Mouse (Mus musculus): Measurements from ENCODE around the gene Herc2. TPM values are rescaled to one million over a fixed set of nuclear protein-coding genes. Genes with fewer than 3 reads are reported as not detected.

The Herc2 gene
- polyA plus RNA-seq, 1 experiment from 2014 or later, result 41.3 TPM

- Histone ChIP-seq H3K4me2 (no peak overlapping the region), H3K27me3 (no peaks in the 10 kb centered on the region), H3K9me3 (no peaks in the 10 kb centered on the region), H3K36me3 (no peaks in the 10 kb centered on the region), H3K27ac (replicated peaks) (no peak overlapping the region), H3K4me1 (replicated peaks) (peaks cover 9% of the 10 kb centered on the region), H3K9ac (no peak overlapping the region), H3K4me3 (no peak overlapping the region)
- 90% methylated on average over 3 of the region's 3 CpGs for WGBS
- no peak for ATAC-seq (ENCODE audit: low read depth)
Observed at GRCm38 (mm10) chr7:56023586-56023985, 26.4 kb upstream of the Herc2 start.

- ATAC-seq (ENCODE audit: low read depth), result no peak
- Histone ChIP-seq H3K4me2 (no peak overlapping the region), H3K9me3 (no peaks in the 10 kb centered on the region), H3K36me3 (no peaks in the 10 kb centered on the region), H3K4me3 (no peak overlapping the region), H3K27me3 (no peaks in the 10 kb centered on the region), H3K27ac (replicated peaks) (no peak overlapping the region), H3K4me1 (replicated peaks) (no peaks in the 10 kb centered on the region), H3K9ac (no peak overlapping the region)
- 13% methylated on average over 5 of the region's 5 CpGs for WGBS
Observed at GRCm38 (mm10) chr7:56042353-56042752, 7.6 kb upstream of the Herc2 start.

- WGBS, result 69% methylated on average over 4 of the region's 4 CpGs
- Histone ChIP-seq H3K9ac (no peak overlapping the region), H3K4me1 (replicated peaks) (peaks cover under 1% of the 10 kb centered on the region; the same call in 1 of the 2 replicates), H3K9me3 (no peaks in the 10 kb centered on the region), H3K27ac (replicated peaks) (no peak overlapping the region), H3K4me3 (no peak overlapping the region), H3K27me3 (no peaks in the 10 kb centered on the region), H3K36me3 (no peaks in the 10 kb centered on the region), H3K4me2 (no peak overlapping the region)
- ATAC-seq (ENCODE audit: low read depth), result no peak
Observed at GRCm38 (mm10) chr7:56043577-56044266, 6.3 kb upstream of the Herc2 start.

GRCm38 (mm10) chr7:56044267-56044629, 5.7 kb upstream of the Herc2 start:
- Histone ChIP-seq H3K36me3 (no peaks in the 10 kb centered on the region), H3K4me1 (replicated peaks) (peaks cover 6% of the 10 kb centered on the region), H3K9me3 (no peaks in the 10 kb centered on the region), H3K9ac (no peak overlapping the region), H3K4me3 (no peak overlapping the region), H3K4me2 (no peak overlapping the region), H3K27ac (replicated peaks) (no peak overlapping the region), H3K27me3 (no peaks in the 10 kb centered on the region)
- WGBS, result 84% methylated on average over 3 of the region's 3 CpGs
- no peak for ATAC-seq (ENCODE audit: low read depth)

- no peaks in the 10 kb centered on the region for H3K9me3 ChIP-seq
- no peaks in the 10 kb centered on the region for H3K36me3 ChIP-seq
- ATAC-seq (ENCODE audit: low read depth), result no peak
- 94% methylated on average over 1 of the region's 1 CpGs for WGBS
- no peak overlapping the region for H3K4me3 ChIP-seq
- no peak overlapping the region for H3K9ac ChIP-seq
- H3K4me2 ChIP-seq, result no peak overlapping the region
- H3K27me3 ChIP-seq, result no peaks in the 10 kb centered on the region
- no peak overlapping the region for H3K27ac ChIP-seq (replicated peaks)
- H3K4me1 ChIP-seq (replicated peaks), result peaks cover 22% of the 10 kb centered on the region
Observed at GRCm38 (mm10) chr7:56047178-56047577, 2.8 kb upstream of the Herc2 start.

DNA sequence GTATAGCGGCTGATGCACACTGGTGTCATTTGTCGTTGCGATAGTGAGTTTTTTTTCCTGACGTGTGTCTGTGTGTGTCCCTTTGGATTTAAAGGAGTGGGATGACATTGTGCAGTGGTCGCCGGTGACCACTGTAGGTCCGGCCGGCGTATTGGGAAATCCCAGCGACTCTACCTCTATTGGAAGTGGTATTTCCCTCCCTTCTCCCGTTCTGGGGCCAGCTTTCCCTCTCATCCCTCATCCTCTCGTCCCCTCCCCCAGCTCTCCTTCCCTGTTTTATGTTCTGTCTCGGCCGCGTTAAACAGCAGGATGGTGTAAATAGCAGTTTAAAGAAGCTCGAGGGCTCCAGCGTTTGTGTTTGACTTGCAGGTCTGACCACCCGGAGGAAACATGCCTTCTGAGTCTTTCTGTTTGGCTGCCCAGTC, 503 bp downstream of the Herc2 start:
- Histone ChIP-seq H3K4me1 (replicated peaks) (peaks cover 31% of the 10 kb centered on the region), H3K27ac (replicated peaks) (peak overlapping the region; percentile 94), H3K36me3 (no peaks in the 10 kb centered on the region), H3K9ac (peak overlapping the region; percentile 87), H3K27me3 (no peaks in the 10 kb centered on the region), H3K4me2 (peak overlapping the region; percentile 80), H3K9me3 (no peaks in the 10 kb centered on the region), H3K4me3 (peak overlapping the region; percentile 87)
- WGBS, result under 1% methylated on average over 18 of the region's 18 CpGs
- peak; percentile 64 for ATAC-seq (ENCODE audit: low read depth)

- Histone ChIP-seq H3K9ac (no peak overlapping the region), H3K36me3 (peaks cover 14% of the 10 kb centered on the region), H3K4me3 (no peak overlapping the region), H3K4me2 (no peak overlapping the region), H3K4me1 (replicated peaks) (peaks cover 31% of the 10 kb centered on the region), H3K27ac (replicated peaks) (no peak overlapping the region), H3K9me3 (no peaks in the 10 kb centered on the region), H3K27me3 (no peaks in the 10 kb centered on the region)
- no peak for ATAC-seq (ENCODE audit: low read depth)
Observed at GRCm38 (mm10) chr7:56052996-56053395, 3.0 kb downstream of the Herc2 start.

- WGBS, result 87% methylated on average over 3 of the region's 3 CpGs
- H3K4me1 ChIP-seq (replicated peaks), result peaks cover 24% of the 10 kb centered on the region
- H3K27ac ChIP-seq (replicated peaks), result no peak overlapping the region
- ATAC-seq (ENCODE audit: low read depth), result no peak
- H3K9me3 ChIP-seq, result no peaks in the 10 kb centered on the region
- no peak overlapping the region for H3K4me2 ChIP-seq
- no peak overlapping the region for H3K9ac ChIP-seq
- peaks cover 21% of the 10 kb centered on the region for H3K36me3 ChIP-seq
- no peak overlapping the region for H3K4me3 ChIP-seq
- H3K27me3 ChIP-seq, result no peaks in the 10 kb centered on the region
Observed at GRCm38 (mm10) chr7:56055338-56055737, 5.3 kb downstream of the Herc2 start.

GRCm38 (mm10) chr7:56064876-56065275, 14.9 kb downstream of the Herc2 start:
- WGBS, result 85% methylated on average over 1 of the region's 1 CpGs
- ATAC-seq (ENCODE audit: low read depth), result no peak

DNA sequence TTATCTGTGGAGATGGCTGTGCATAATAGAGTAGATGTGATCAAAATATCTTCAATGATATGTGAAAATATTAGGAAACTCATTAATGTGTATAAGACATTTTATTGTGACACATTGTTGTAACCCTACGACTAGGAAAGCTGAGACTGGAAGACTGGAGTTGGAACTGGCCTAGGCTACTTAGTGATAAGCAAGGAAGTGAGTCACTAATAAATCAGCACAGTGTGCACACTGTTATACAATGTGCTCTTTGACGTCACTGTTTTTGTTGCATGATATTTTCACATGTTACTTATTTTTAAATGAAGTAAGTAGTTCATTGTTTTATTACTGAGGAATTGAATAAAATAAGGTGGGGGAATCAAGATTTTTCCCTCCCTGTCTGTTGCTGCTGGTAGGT, 16.1 kb downstream of the Herc2 start:
- Histone ChIP-seq H3K36me3 (peaks cover 13% of the 10 kb centered on the region), H3K9me3 (no peaks in the 10 kb centered on the region), H3K9ac (no peak overlapping the region), H3K27ac (replicated peaks) (no peak overlapping the region), H3K4me3 (no peak overlapping the region), H3K4me1 (replicated peaks) (no peaks in the 10 kb centered on the region), H3K27me3 (no peaks in the 10 kb centered on the region), H3K4me2 (no peak overlapping the region)
- WGBS, result 81% methylated on average over 2 of the region's 2 CpGs
- ATAC-seq (ENCODE audit: low read depth), result no peak

More at GRCm38 (mm10) chr7:56064876-56065275, 14.9 kb downstream of the Herc2 start:
- Histone ChIP-seq H3K9me3 (no peaks in the 10 kb centered on the region), H3K4me1 (replicated peaks) (no peaks in the 10 kb centered on the region), H3K9ac (no peak overlapping the region), H3K4me3 (no peak overlapping the region), H3K27ac (replicated peaks) (no peak overlapping the region), H3K4me2 (no peak overlapping the region), H3K36me3 (peaks cover 15% of the 10 kb centered on the region), H3K27me3 (no peaks in the 10 kb centered on the region)

DNA sequence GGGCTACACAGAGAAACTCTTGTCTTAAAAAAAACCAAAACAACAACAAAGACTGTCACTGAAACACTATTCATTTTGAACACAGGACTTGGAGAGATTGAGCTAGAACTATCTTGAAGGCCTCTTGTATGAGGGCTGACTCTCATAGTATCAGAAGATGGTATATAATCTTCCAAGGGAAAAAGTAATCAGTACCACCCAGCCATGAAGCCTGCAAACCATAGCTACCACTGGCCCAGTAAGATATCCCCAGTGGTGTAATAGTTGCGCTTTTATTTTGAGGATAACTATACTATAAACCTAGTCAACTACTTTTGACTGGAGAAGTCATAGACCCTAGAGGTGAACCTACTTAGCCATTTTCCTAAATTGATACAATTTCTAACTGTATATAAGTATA, 16.6 kb downstream of the Herc2 start:
- 100% methylated on average over 1 of the region's 1 CpGs for WGBS
- no peaks in the 10 kb centered on the region for H3K27me3 ChIP-seq
- H3K9me3 ChIP-seq, result no peaks in the 10 kb centered on the region
- peaks cover 10% of the 10 kb centered on the region for H3K36me3 ChIP-seq
- H3K4me2 ChIP-seq, result no peak overlapping the region
- no peak overlapping the region for H3K4me3 ChIP-seq
- ATAC-seq (ENCODE audit: low read depth), result no peak
- H3K9ac ChIP-seq, result no peak overlapping the region
- H3K27ac ChIP-seq (replicated peaks), result no peak overlapping the region
- H3K4me1 ChIP-seq (replicated peaks), result no peaks in the 10 kb centered on the region

GRCm38 (mm10) chr7:56071724-56072123, 21.7 kb downstream of the Herc2 start:
- no peaks in the 10 kb centered on the region for H3K9me3 ChIP-seq
- no peak overlapping the region for H3K27ac ChIP-seq (replicated peaks)
- peaks cover 19% of the 10 kb centered on the region for H3K36me3 ChIP-seq
- WGBS, result 94% methylated on average over 4 of the region's 4 CpGs
- no peak overlapping the region for H3K4me3 ChIP-seq
- no peaks in the 10 kb centered on the region for H3K27me3 ChIP-seq
- no peaks in the 10 kb centered on the region for H3K4me1 ChIP-seq (replicated peaks)
- H3K9ac ChIP-seq, result no peak overlapping the region
- H3K4me2 ChIP-seq, result no peak overlapping the region
- ATAC-seq (ENCODE audit: low read depth), result no peak

DNA sequence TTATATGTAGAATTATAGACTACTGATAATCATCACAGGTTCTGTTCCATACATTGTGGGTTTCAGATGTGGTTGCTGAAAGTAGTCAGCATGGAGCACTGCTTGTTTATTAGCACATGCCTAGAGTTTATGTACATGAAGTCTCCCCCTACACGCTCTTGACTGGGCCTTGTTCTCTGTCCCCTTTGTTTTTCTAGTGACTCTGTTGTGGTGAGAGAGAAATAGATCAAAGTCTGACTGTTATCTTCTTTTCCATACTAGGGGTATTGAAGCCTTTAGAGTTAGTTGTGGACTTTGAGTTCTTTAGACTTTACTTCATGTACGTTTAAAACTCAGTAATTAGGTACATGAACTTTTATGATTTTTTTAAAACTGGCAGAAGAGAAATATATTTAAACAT, 33.0 kb downstream of the Herc2 start:
- H3K36me3 ChIP-seq, result peaks cover 38% of the 10 kb centered on the region
- ATAC-seq (ENCODE audit: low read depth), result no peak
- H3K27ac ChIP-seq (replicated peaks), result no peak overlapping the region
- WGBS, result 87% methylated on average over 2 of the region's 2 CpGs
- H3K27me3 ChIP-seq, result no peaks in the 10 kb centered on the region
- H3K4me3 ChIP-seq, result no peak overlapping the region
- H3K4me2 ChIP-seq, result no peak overlapping the region
- H3K4me1 ChIP-seq (replicated peaks), result no peaks in the 10 kb centered on the region
- no peak overlapping the region for H3K9ac ChIP-seq
- H3K9me3 ChIP-seq, result no peaks in the 10 kb centered on the region

All from neural tube, embryonic 13.5 days (tissue).